Mouse (Mus musculus) hindbrain, embryonic 12.5 days (tissue): ENCODE data around the gene Rufy4. TPM values are rescaled to one million over a fixed set of nuclear protein-coding genes. Genes with fewer than 3 reads are reported as not detected.

Experiments
- ATAC-seq: fragments of 200-750 bp; cut with Nextera tagmentation; 2 replicates; pipeline ENCODE4 v1.8.0; 2017; ENCODE audit warnings: moderate TSS enrichment; ENCODE audit not compliant: low FRiP score
- H3K27ac ChIP-seq: fragments of 300-500 bp; sonication (generic); 2 replicates; pipeline ENCODE4 v1.5.1; 2016; ENCODE audit warnings: mild to moderate bottlenecking
- H3K27me3 ChIP-seq: fragments of 300-500 bp; sonication (generic); 2 replicates; pipeline ENCODE4 v1.6.1; 2016; ENCODE audit warnings: mild to moderate bottlenecking
- H3K36me3 ChIP-seq: fragments of 300-500 bp; sonication (generic); 2 replicates; pipeline ENCODE4 v1.6.1; 2016; ENCODE audit warnings: mild to moderate bottlenecking
- H3K4me1 ChIP-seq: fragments of 300-500 bp; sonication (generic); 2 replicates; pipeline ENCODE4 v1.6.1; 2016
- H3K4me2 ChIP-seq: fragments of 300-500 bp; sonication (generic); replicated peaks from 2 replicates; pipeline ENCODE4 v1.6.1; 2016; ENCODE audit warnings: mild to moderate bottlenecking
- H3K4me3 ChIP-seq: fragments of 300-500 bp; sonication (generic); 2 replicates; pipeline ENCODE4 v1.5.1; 2016; ENCODE audit warnings: mild to moderate bottlenecking
- H3K9ac ChIP-seq: fragments of 300-500 bp; sonication (generic); 2 replicates; pipeline ENCODE4 v1.6.1; 2016; ENCODE audit warnings: mild to moderate bottlenecking, moderate library complexity
- H3K9me3 ChIP-seq: fragments of 300-500 bp; sonication (generic); replicated peaks from 2 replicates; pipeline ENCODE4 v1.6.1; 2016; ENCODE audit warnings: mild to moderate bottlenecking
- WGBS: fragments of 180-500 bp; shearing (Covaris S2); methylation state at CpG from one replicate; pipeline ENCODE4 v1.1.7; 2016; 5-methylcytosine and 5-hydroxymethylcytosine counted together
- polyA plus RNA-seq: library from polyadenylated mRNA; unstranded; fragments of >200 nt; fragmentation: Nextera tagmentation; extraction: Ambion mirVana; gene quantifications from 2 replicates; pipeline ENCODE4 v1.2.1, GENCODE M21; 2016

The Rufy4 gene
- polyA plus RNA-seq, 1 experiment from 2014 or later, result 0.46 TPM

- WGBS, result 83% methylated on average over 17 of the region's 17 CpGs
- no peak for ATAC-seq
- no peaks in the 10 kb centered on the region for H3K9me3 ChIP-seq
- H3K9ac ChIP-seq, result no peak overlapping the region
- no peaks in the 10 kb centered on the region for H3K4me1 ChIP-seq
- H3K4me2 ChIP-seq, result no peak overlapping the region
- no peaks in the 10 kb centered on the region for H3K27me3 ChIP-seq
- no peaks in the 10 kb centered on the region for H3K36me3 ChIP-seq
- H3K4me3 ChIP-seq, result no peak overlapping the region
- H3K27ac ChIP-seq, result no peak overlapping the region
These were observed 71.5 kb downstream of the Rufy4 start for GRCm38 (mm10) chr1:74196621-74197419.

Other genes with a start within 250 kb of the Rufy4 start
- gene Tns1, start 1.1 kb upstream of the Rufy4 start, polyA plus RNA-seq, result 26.1 and 28.3 TPM in 2 replicates
- not detected in 2 replicates for gene Cxcr2, start 28.4 kb downstream of the Rufy4 start, polyA plus RNA-seq
- gene Cxcr1, start 69.1 kb downstream of the Rufy4 start, polyA plus RNA-seq, result not detected in 2 replicates
- gene Arpc2, start 110.5 kb downstream of the Rufy4 start, polyA plus RNA-seq, result 370 and 394 TPM in 2 replicates
- 0.19 TPM in 1 of 2 replicates, not detected in the other for gene Gpbar1, start 153.0 kb downstream of the Rufy4 start, polyA plus RNA-seq
- 180 and 183 TPM in 2 replicates for gene Aamp, start 159.2 kb downstream of the Rufy4 start, polyA plus RNA-seq
- 94.0 and 97.8 TPM in 2 replicates for gene Pnkd, start 159.4 kb downstream of the Rufy4 start, polyA plus RNA-seq
- 11.7 and 13.4 TPM in 2 replicates for gene Tmbim1, start 180.1 kb downstream of the Rufy4 start, polyA plus RNA-seq
- 1.4 and 1.5 TPM in 2 replicates for gene Catip, start 236.6 kb downstream of the Rufy4 start, polyA plus RNA-seq
- 2.0 and 2.2 TPM in 2 replicates for gene Slc11a1, start 249.7 kb downstream of the Rufy4 start, polyA plus RNA-seq